Mouse (Mus musculus): ENCODE data around the gene Trappc13.

DNA sequence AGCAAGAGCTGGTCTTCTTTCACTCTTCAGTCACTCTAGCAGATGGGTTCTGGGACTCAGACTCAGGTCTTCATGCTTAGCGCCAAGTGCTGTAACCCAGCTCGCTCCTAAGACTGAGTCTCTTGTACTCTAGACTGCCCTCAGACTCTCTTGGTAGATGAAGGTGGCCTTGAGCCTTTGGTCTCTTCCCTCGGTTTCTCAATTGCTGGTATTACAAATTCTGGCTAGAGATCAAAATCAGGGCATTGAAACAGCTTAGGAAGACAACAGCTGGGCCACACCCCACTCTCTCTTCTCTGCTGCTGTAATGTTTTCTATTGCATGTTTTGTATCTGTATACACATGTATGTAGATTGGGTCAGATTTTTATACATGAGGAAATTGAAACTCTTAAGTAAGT lies 32.6 kb downstream of the Trappc13 start:
- no peak for TF ChIP-seq POLR2A (IDR thresholded peaks at IDR 0.05; ENCODE audit: low read depth, low read length)
- no peak for TF ChIP-seq CTCF (IDR thresholded peaks at IDR 0.05; ENCODE audit: extremely low read depth, insufficient read length, insufficient replicate concordance, low read depth, low read length)

All from small intestine, adult 2 months (tissue).